Mouse (Mus musculus) mouse trophoblast stem cell (cell line): ENCODE results near the gene Dmrtb1.

Experiments
- in situ Hi-C, 2 experiments: fragments of 300-500 bp; cut with MseI, MboI; formaldehyde crosslinking; loops; 2 replicates in 1 of 2; 3 replicates in 1 of 2; pipeline ENCODE4 v1.15.1; 2025

The Dmrtb1 gene

GRCm38 (mm10) chr4:107681099-107681849, 2.8 kb downstream of the Dmrtb1 start:
- in situ Hi-C loops, result no loop called here

- in situ Hi-C loops, result no loop called here
These were observed 3.5 kb downstream of the Dmrtb1 start for GRCm38 (mm10) chr4:107680311-107681098.

GRCm38 (mm10) chr4:107675645-107676044, 8.4 kb downstream of the Dmrtb1 start:
- in situ Hi-C loops, result no loop called here

DNA sequence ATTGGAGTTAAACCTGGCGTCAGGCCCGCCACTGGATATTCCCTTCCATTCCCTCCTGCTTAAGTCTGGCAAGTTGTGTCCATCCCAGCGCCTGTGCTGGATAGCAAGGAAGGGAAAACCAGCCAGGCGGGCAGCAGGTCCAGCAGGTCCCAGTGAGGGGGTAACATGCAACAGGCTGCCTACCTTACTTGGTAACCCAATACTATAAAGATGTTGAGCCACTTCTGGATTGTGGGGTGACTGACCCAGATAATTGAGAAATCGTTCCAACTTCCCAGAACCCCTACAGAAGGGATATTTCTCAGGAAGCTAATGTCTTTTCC, 9.7 kb downstream of the Dmrtb1 start:
- in situ Hi-C loops, result no loop called here

- in situ Hi-C loops, result no loop called here
These were observed 10.2 kb downstream of the Dmrtb1 start for GRCm38 (mm10) chr4:107673638-107674321.

DNA sequence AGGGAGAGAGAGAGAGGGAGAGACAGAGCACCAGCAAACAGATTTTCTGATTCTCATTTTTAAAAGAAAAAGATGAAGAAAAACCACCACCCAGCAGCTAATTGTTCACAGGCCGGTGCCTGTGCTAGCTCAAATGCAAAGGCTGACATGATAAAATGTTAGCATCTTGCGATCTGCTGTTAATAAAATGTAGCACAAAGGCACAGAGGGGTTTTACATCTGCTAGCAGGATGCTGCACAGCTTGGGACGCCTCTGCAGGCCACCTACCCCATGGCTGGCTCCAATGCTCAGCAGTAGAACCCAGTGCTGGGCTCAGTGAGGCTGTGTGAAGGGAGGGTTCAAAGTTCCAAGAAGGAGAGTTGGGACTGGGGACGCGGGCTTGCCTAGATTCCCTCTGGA, 13.3 kb downstream of the Dmrtb1 start:
- in situ Hi-C loops, result no loop called here

DNA sequence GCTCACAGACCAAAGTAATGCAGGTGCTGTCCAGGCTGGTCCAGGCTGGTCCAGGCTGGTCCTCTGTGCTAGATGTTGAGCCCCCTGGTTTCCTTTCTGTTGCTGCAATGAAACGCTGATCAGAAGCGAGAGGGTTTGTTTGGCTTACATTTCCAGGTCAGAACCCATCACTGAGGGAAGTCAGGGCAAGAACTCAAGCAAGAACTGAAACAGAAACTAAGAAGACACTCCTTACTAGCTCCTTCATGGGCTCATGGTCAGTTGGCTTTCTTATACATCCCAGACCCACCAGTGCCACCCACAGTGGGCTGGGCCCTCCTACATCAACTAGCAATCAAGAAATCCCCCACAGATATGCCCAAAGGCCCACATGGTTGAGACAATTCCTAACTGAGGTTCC, 15.5 kb downstream of the Dmrtb1 start:
- in situ Hi-C loops, result no loop called here

DNA sequence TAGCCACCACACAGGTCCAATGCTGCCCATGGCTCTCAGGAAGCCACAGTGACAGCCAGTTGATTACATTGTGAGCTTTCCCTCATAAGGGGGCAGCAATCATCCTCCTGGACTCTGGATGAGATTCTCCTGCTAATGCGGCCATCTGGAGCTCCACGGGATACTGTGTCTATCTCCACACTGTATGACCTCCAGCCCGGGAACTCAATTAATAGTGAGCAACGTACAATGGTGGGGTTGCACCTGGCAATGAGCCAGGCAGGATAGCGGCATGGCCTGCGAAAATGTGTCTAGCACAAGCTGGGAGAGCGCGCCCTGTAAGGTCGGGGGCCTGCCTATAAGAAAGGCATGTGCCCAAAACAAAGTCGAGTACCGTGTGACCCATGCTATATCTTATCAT, 23.4 kb downstream of the Dmrtb1 start:
- in situ Hi-C loops, result no loop called here

DNA sequence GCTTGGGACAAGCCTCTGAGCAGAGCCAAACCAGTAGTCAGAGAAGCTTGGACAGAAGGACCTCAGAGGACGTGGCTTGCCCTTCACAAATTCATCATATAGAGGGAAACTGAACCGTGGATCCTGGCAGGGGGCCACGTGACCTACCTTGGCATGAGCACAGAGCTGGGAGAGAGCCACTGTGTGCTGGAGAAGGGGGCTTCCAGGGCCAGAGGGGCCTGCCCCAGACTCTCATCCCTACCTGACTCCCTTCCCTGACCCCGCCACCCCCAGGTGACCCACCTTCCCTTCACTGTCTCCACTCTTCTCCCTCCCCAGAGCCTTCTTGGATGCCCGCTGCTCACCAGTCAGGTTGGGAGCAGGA, 30.8 kb downstream of the Dmrtb1 start:
- in situ Hi-C loops, result no loop called here

DNA sequence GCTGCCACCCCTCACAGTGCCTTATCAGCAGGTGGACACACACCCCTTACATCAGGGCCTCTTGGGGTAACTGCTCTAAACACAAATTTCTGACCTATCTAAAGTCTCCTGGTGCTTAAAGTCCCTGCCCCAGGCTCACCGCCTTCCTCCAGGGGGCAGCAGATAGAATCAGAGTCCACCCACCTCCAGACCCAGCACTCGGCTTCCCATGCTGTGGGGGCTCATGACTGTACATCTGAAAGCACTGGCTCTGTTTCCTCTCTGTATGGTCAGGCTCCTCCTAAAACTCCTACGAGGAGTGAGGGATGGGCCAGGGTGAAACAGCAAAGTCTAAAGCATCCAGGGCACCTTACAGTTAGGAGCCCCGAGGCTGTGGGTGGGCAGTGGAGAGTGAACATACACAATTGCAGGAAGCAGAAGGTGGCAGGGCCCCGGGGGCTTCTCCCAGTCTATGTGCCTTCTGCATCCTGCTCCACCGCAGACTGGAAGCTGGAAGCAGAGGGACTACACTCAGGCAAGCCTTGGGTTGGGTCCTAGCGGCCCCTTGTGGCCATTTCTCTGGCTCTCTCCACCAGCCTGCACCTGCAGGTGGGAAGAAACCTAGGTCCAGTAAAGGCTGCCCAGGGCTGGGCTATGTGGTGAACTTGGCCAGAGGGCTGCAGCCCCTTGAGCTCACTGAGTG, 31.3 kb downstream of the Dmrtb1 start:
- in situ Hi-C loops, result no loop called here

DNA sequence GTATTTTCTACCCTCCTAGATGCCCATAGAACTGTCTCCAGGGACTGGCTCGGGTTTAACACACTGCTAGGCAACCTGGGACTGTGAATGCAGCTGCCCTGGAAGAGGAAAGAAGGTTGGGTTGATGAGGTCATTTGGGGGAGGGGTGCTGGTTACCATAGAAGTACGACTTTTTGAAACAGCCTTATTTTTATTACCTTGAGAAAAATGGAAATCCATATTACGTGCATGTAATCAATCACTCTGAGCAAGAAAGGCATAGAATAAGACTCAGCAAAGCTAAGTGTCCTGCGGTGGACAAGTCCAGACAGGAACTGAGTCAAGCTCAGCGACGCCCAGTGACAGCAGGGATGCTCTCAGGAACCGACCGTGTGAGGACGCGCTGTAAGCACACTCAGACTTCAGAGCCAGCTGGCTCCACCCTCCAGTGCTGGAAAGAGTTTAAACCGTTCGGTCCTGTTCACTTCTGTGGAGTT, 33.0 kb downstream of the Dmrtb1 start:
- in situ Hi-C loops, result no loop called here

GRCm38 (mm10) chr4:107648959-107649485, 35.0 kb downstream of the Dmrtb1 start:
- in situ Hi-C loops, result no loop called here

DNA sequence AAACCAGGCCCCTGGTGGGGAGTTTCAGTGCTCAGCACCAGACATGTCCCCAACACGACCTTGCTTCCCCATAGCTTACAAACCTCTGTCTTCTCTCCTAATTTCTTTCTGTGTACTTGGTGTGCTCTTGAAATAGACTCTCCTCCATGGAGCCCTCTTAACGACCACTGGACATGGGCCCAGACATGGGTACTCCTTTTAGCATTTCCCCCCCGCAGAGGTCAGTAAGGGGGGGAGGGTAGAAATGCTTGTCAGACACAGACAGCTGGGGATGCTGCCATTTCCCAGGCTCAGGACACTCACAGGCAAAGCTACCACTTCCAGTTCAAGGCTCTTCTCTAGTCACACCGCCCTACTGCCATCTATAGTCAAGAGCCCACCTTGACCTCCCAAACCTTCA, 42.4 kb downstream of the Dmrtb1 start:
- in situ Hi-C loops, result no loop called here

- in situ Hi-C loops, result no loop called here
These were observed 45.7 kb downstream of the Dmrtb1 start for GRCm38 (mm10) chr4:107638303-107638702.

DNA sequence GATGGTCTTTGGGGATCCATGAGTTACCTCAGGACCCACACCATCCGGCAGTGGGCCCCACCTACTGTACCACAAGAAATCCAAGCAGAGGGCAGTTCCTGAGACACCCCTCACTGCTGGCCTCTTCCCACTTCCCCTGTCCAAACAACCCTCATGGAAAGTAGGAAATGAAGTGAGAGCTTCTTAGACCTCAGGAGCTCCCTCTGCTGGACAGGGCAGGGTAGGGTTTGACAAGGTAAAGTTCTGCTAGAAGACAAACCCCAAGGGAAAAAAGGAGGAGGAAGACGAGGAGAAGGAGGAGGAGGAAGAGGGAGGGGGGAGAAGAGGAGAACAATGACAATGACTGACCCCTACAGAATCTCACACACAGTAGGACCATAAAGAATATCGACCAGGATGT, 46.4 kb downstream of the Dmrtb1 start:
- in situ Hi-C loops, result no loop called here

- in situ Hi-C loops, result no loop called here
These were observed 47.9 kb downstream of the Dmrtb1 start for GRCm38 (mm10) chr4:107636099-107636498.

DNA sequence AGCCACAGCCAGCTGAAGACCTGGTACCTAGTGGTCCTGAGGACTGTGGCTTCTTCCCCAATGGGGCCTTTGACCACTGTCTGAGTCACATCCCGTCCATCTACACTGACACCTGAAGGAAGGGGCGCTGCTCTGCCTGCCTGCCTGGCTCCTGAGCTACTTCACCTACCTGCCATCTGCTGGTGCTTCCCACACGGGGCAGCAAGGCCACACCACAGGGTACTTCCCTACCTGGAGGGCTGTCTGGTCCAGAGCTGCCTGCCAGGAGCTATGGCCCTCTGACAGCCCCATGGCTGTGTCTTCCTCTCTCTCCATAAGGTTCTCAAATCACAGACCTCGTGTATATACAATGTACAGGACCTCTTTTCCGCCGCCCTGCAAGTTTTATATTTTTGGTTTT, 49.4 kb downstream of the Dmrtb1 start:
- in situ Hi-C loops, result no loop called here

GRCm38 (mm10) chr4:107628921-107629411, 55.1 kb downstream of the Dmrtb1 start:
- in situ Hi-C loops, result no loop called here

DNA sequence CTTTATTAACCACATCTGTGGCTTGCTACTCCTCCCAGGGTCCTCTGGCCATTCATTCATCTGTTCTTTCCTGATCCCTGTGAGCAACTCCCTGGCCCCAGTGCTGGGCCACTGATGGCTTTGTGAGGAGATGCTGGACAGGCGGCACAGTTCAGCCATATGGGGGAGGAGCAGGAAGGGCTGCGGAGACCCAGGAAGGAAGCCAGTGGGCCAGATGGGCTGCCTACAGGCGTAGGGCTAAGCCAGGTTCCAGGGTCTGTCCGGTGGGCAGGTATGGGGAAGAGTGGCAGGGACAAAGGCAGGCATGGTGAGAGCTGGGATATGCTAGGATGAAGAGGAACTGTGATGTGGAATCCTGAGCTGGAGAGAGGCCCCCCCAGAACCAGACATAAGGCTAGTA, 55.8 kb downstream of the Dmrtb1 start:
- in situ Hi-C loops, result no loop called here
